Mouse (Mus musculus) skeletal muscle tissue, adult 2 months (tissue): Measurements from ENCODE around the gene Taar6.

Experiments used
- DNase-seq: peaks from one replicate; pipeline ENCODE4 v3.0.0-alpha.2; 2012; ENCODE audit warnings: low read depth, low spot score

Taar6 gene

DNA sequence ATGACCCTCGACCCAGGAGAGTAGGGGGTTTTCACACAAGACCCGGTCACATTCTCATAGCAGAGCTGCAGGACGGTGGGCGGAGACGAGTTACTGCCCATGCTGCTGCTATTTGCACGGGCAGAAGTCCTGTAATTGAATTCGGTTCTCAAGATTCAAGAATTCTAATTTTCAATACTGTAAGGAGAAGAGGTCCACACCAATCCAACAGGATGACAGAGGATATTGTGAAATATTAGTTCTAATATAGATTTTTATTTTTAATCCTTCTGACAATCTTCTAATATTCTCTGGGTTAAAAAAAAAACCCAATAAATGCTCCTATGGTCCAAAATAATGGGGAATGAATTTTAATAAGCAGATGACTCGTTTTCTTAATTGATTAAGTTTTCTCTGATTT, at the start of gene Taar6:
TSS of gene Taar6 (minus strand) at position 101 of the 400 bp plus-strand sequence.
- DNase-seq, result no peak

- no peak for DNase-seq
Measured at GRCm38 (mm10) chr10:24031347-24031746, 45.9 kb upstream of the Taar6 start.

GRCm38 (mm10) chr10:24026922-24027321, 41.5 kb upstream of the Taar6 start, which contains the start of gene Taar7d:
Gene Taar7d (plus strand): TSS chr10:24027222.
- DNase-seq, result no peak

- DNase-seq, result no peak
Measured at GRCm38 (mm10) chr10:24008143-24008542, 22.7 kb upstream of the Taar6 start.

DNA sequence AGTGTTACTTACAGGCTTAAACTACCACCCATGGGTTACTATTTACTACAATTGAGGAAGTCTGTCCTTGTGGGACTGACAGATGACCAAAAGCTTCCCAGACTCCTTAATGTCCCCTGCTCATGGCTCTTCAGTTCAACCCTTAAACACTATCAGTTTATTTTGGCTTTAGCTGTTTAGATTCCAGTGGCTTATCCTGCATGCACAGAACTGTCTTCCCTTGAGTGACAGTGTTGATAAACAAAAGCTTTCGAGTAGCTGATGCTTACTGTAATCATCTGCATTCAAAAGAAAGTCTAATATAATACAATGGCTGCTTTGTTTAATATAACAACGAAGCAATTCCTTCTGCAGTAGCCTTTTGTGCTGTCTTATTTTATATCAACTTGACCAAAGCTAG, 21.6 kb upstream of the Taar6 start:
- DNase-seq, result no peak

GRCm38 (mm10) chr10:24006442-24006841, 21.0 kb upstream of the Taar6 start:
- DNase-seq, result no peak

GRCm38 (mm10) chr10:23999639-24000038, 14.2 kb upstream of the Taar6 start, which contains the start of gene Taar7b:
Gene Taar7b (plus strand): TSS chr10:23999939.
- DNase-seq, result no peak

DNA sequence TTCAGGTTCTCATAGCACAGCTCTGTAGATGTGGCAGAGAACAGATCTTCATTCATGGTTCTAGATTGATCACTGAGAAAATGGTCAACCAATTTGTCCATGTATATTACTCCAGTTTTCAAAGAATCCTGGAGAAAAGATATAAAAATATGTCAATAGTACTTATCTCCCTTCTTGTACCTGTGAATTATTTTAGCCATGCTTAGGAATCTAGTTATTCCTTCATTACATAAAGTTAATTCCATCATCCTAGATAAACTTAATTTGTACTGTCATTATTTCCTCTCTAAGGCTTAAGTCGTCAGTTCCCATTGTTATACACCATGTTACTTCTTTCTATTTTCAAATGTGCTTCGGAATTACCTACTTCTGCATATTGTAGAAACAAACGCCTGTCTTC, 7.9 kb upstream of the Taar6 start, which contains the start of gene Taar7a:
TSS of gene Taar7a (minus strand) at position 101 of the 400 bp plus-strand sequence.
- no peak for DNase-seq

- no peak for DNase-seq
Measured at GRCm38 (mm10) chr10:23986419-23986818, 973 bp upstream of the Taar6 start.

- peak; percentile 34 for DNase-seq
Measured at GRCm38 (mm10) chr10:23978901-23979705, 6.3 kb downstream of the Taar6 start.

DNA sequence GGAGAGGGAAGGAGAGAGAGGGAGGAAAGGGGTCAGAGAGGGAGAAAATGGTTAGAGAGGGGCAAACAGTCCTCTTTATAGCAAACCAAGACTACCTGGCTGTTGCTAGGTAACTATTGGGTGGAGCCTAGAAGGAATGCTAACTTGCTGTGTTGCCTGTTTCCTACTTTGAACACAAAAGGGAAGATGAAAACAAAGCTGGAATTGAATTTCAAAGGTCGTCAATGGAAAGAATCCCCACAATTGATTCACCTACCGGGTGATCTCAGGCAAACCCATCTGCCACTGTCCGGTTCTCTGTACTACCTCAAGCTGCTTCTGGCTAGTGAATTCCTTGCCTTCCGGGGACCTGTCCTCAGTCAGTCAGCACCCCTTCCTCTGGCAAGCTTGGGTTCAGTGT, 7.5 kb downstream of the Taar6 start:
- DNase-seq, result no peak

- no peak for DNase-seq
Measured at GRCm38 (mm10) chr10:23971256-23971655, 14.2 kb downstream of the Taar6 start.

DNA sequence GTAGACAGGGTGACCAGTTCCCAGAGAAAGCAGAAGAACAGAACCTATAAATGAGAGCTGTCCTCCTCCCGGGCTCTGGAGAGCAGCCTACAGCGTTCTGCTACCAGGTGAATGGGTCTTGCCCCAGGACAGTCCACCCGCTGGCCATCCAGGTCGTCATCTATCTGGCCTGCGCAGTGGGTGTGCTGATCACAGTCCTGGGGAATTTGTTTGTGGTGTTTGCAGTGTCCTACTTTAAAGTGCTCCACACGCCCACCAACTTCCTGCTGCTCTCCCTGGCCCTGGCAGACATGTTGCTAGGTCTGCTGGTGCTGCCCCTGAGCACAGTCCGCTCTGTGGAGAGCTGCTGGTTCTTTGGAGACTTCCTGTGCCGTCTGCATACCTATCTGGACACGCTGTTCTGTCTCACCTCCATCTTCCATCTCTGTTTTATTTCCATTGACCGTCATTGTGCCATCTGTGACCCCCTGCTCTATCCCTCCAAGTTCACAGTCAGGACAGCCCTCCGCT, 14.7 kb downstream of the Taar6 start, which contains the start of gene Taar5:
TSS of gene Taar5 (plus strand) at position 51 of the 510 bp plus-strand sequence.
- DNase-seq, result no peak

- no peak for DNase-seq
Measured at GRCm38 (mm10) chr10:23964921-23965610, 20.4 kb downstream of the Taar6 start.

- no peak for DNase-seq
Measured at GRCm38 (mm10) chr10:23963444-23963843, 22.0 kb downstream of the Taar6 start.

DNA sequence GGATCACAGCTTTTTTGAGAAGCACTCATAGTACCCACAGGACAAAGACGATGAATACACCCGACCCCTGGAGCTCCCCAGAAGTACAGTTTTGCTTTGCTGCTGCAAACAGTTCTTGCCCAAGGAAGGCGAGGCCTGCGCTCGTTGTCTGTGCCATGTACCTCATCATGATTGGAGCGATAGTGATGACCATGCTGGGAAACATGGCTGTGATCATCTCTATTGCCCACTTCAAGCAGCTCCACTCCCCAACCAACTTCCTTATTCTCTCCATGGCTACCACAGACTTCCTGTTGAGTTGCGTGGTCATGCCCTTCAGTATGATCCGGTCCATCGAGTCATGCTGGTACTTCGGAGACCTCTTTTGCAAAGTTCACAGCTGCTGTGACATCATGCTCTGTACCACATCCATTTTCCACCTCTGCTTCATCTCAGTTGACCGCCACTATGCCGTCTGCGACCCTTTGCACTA, 25.0 kb downstream of the Taar6 start, which contains the start of gene Taar4:
TSS of gene Taar4 (plus strand) at position 51 of the 472 bp plus-strand sequence.
- no peak for DNase-seq

- DNase-seq, result no peak
Measured at GRCm38 (mm10) chr10:23959071-23959470, 26.4 kb downstream of the Taar6 start.

GRCm38 (mm10) chr10:23951714-23952113, 33.7 kb downstream of the Taar6 start:
- no peak for DNase-seq

GRCm38 (mm10) chr10:23949508-23950005, 35.9 kb downstream of the Taar6 start, which contains the start of gene Taar3:
Gene Taar3 (plus strand): TSS chr10:23949558.
- DNase-seq, result no peak

GRCm38 (mm10) chr10:23948026-23948425, 37.4 kb downstream of the Taar6 start:
- DNase-seq, result no peak

DNA sequence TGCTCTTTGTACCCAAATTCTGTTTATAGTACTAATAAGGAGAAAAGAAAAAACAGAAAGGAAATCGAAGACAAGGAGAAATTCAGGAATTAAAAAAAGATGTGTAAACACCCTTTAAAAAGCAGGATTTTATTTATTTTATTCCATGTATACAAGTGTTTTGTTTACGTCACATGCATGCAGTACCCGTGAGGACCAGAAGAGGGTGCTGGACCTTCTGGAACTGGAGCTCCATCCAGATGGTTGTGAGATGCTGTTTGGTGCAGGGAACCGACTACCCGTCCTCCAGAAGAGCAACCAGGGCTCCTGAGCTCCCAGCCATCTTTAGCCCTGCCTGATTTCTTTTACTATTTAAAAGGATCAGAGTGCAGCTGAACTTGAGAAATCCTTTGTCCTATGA, 43.0 kb downstream of the Taar6 start:
- DNase-seq, result no peak

- DNase-seq, result no peak
Measured at GRCm38 (mm10) chr10:23938312-23938711, 47.1 kb downstream of the Taar6 start, which contains the start of gene Taar2. Gene Taar2 (plus strand): TSS chr10:23938572.
